Mouse (Mus musculus) limb, embryonic 10.5 days (tissue): ENCODE measurements around the gene Aldh1a3. TPM values are rescaled to one million over a fixed set of nuclear protein-coding genes. Genes with fewer than 3 reads are reported as not detected.

Experiments
- DNase-seq: peaks from one replicate; pipeline ENCODE4 v3.0.0-alpha.2; 2017; ENCODE audit warnings: low spot score
- H3K27ac ChIP-seq: fragments of 300-500 bp; sonication (generic); 2 replicates; pipeline ENCODE4 v1.5.1; 2016; ENCODE audit warnings: mild to moderate bottlenecking
- H3K27me3 ChIP-seq: fragments of 300-500 bp; sonication (generic); 2 replicates; pipeline ENCODE4 v1.6.1; 2016; ENCODE audit warnings: low read depth, mild to moderate bottlenecking; ENCODE audit not compliant: poor library complexity, severe bottlenecking
- H3K36me3 ChIP-seq: fragments of 300-500 bp; sonication (generic); 2 replicates; pipeline ENCODE4 v1.6.1; 2016; ENCODE audit warnings: mild to moderate bottlenecking, moderate library complexity
- H3K4me1 ChIP-seq: fragments of 300-500 bp; sonication (generic); 2 replicates; pipeline ENCODE4 v1.6.1; 2016
- H3K4me3 ChIP-seq: fragments of 300-500 bp; sonication (generic); 2 replicates; pipeline ENCODE4 v1.5.1; 2016; ENCODE audit warnings: mild to moderate bottlenecking, moderate library complexity
- H3K9me3 ChIP-seq: fragments of 300-500 bp; sonication (generic); replicated peaks from 2 replicates; pipeline ENCODE4 v1.6.1; 2016; ENCODE audit warnings: mild to moderate bottlenecking
- whole genome bisulfite sequencing: fragments of 180-500 bp; shearing (Covaris S2); methylation state at CpG from one replicate; pipeline ENCODE4 v1.1.7; 2016; 5-methylcytosine and 5-hydroxymethylcytosine counted together
- polyA plus RNA-seq: library from polyadenylated mRNA; unstranded; fragments of >200 nt; fragmentation: Nextera tagmentation; extraction: Ambion mirVana; gene quantifications from 2 replicates; pipeline ENCODE4 v1.2.1, GENCODE M21; 2016

The Aldh1a3 gene
- polyA plus RNA-seq, 1 experiment from 2014 or later, result 1.1 TPM

DNA sequence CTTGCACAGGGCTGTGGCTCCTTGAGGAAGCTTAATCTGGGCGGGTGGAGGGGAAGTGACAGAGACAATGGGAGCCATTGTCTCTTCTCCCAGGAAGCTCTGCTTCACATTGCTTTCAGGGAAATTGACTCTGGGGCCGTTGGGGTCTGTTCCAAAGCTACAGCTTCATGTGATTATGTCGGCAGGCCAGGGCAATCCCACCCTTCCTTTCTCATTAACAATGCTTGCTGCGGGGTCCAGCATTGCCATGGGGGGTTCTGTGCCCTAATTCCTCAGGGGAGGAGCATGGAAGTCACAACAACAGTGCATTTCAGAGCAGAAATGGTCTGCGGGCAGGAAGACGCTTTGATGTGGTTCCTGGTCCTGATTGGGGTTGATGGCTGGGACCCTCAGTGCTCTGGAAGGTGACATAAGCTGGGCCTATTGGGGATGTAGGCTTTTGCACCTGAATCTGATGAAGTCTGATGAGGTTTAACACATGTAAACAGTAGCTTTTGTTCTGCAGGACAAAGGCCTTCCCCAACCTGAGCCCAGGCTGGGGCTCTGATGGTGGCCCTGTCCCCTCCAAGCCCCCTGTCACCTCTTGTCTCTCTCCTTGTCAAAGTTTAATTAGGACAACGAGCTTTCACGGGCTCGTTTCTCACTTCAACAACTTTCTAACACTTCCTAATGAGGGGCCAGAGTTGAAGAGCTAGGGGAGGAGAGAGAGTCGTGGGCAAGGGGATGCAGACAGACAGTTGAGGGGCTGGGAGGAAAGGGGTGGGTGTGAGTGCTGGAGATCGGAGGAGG is 18.0 kb upstream of the Aldh1a3 start:
- Histone ChIP-seq H3K27ac (peak overlapping the region; percentile 57; the same call in 1 of the 2 replicates), H3K4me3 (no peak overlapping the region), H3K4me1 (peaks cover 41% of the 10 kb centered on the region), H3K27me3 (peaks cover 8% of the 10 kb centered on the region; the same call in 1 of the 2 replicates), H3K36me3 (no peaks in the 10 kb centered on the region), H3K9me3 (no peaks in the 10 kb centered on the region)
- 31% methylated on average over 11 of the region's 11 CpGs for WGBS
- no peak for DNase-seq

DNA sequence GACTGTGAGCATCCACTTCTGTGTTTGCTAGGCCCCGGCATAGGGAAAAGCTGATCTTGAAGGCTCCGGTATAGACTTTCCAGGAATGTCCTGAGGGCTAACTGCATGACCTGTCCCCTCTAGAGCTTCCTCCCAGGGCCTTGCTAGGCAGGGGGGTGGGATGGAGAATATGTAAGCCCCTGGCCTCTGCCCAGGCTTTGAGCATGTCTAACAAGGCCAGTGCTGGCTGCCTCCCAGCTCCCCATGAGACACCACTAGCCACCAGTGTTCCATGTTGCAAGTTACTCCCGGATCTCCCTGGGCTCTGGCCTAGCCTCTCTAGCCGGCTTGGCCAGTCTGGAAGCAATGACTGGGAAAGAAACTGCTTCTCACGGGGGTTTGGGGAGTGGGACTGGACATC is 17.4 kb upstream of the Aldh1a3 start:
- Histone ChIP-seq H3K9me3 (no peaks in the 10 kb centered on the region), H3K36me3 (no peaks in the 10 kb centered on the region), H3K27ac (peak overlapping the region; percentile 57), H3K27me3 (peaks cover 8% of the 10 kb centered on the region; the same call in 1 of the 2 replicates), H3K4me1 (peaks cover 35% of the 10 kb centered on the region), H3K4me3 (no peak overlapping the region)
- WGBS, result 76% methylated on average over 5 of the region's 5 CpGs
- DNase-seq, result no peak

DNA sequence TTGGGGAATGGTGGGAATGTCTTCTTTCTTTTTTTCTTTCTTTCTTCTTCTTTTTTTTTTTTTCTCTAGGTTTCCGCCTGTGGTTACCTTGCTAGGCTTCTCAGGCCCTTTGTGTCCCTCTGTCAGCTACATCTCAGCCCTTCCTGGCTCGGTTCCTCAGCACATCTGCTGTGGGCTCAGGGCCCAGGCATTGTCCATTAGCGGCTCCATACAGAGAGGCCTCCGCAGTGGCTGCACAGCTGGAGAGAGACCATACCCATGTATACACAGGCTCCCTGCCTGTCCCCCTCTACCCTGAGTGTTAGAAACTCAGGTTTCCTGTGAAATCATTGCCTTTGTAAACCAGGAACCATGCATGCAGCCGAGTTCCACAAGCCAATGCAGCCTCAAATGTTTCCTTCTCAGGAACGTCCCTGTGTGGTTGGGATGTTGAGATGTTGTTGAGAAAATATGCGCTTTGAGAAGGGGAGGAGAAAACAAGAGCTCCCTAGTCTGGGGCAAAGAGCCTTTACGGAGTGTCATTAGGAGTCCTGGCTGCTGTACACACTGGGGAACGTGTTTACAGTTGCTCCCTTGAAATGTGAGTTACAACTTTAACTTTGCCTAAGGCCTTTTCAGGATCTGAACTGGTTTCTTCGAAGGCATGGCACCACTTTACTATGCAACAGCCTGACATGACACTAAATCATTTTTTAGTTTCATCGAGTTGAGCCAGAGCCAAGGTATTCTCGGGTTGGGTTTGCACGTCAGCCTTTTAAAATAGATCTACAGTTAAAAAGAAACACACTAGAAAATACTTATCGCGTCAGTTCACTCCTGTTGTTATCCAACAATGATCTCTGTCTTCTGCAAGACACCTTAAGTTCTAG is 15.4 kb upstream of the Aldh1a3 start:
- H3K27me3 ChIP-seq, result peaks cover 3% of the 10 kb centered on the region; the same call in 1 of the 2 replicates
- H3K4me3 ChIP-seq, result no peak overlapping the region
- no peaks in the 10 kb centered on the region for H3K9me3 ChIP-seq
- peak overlapping the region; percentile 53 for H3K27ac ChIP-seq
- no peaks in the 10 kb centered on the region for H3K36me3 ChIP-seq
- H3K4me1 ChIP-seq, result peaks cover 25% of the 10 kb centered on the region
- no peak for DNase-seq
- 63% methylated on average over 15 of the region's 15 CpGs for WGBS

DNA sequence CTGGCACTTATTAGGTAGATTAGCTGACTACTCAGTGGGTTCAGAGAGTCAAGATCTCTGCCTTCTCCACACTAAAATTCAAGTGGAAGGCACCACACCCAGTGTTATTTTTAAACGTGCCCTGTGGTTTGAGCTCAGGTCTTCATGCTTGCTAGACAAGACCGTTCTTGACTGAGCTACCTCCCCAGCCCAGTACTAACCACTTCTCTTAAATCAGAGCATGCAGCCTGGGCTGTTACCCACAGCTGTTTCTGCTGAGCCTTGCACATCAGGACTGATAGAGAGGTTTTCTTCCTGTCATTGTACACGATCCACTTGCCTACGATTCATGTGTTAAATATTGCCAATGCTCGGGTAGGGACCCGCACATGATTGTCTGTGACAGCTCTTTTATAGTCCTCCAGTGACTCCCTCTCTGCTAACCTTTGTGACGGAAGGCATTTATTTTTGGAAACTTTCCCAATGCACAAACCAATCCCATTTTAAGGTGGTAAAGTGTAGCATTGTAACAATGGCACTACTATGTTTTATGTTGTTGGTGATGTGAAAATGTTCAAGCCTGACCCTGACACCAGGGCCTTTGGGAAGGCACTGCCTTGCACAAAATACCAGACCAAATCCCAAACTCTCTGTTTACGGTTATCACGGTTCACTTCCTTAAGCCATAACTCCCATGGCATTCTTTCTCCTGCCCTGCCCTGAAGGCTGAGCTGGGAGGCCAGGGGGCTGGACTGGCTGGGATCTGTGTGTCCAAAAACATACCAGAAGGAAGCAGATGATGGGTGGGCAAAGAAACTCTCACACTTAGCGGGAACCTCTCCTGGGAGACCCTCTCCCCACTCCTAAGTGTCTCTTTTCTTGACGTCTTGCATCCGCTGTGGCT is 11.7 kb upstream of the Aldh1a3 start:
- no peak overlapping the region for H3K4me3 ChIP-seq
- H3K27me3 ChIP-seq, result peaks cover 2% of the 10 kb centered on the region; the same call in 1 of the 2 replicates
- H3K27ac ChIP-seq, result no peak overlapping the region
- H3K4me1 ChIP-seq, result peaks cover 10% of the 10 kb centered on the region
- 83% methylated on average over 12 of the region's 12 CpGs for WGBS
- H3K9me3 ChIP-seq, result no peaks in the 10 kb centered on the region
- DNase-seq, result no peak
- no peaks in the 10 kb centered on the region for H3K36me3 ChIP-seq

DNA sequence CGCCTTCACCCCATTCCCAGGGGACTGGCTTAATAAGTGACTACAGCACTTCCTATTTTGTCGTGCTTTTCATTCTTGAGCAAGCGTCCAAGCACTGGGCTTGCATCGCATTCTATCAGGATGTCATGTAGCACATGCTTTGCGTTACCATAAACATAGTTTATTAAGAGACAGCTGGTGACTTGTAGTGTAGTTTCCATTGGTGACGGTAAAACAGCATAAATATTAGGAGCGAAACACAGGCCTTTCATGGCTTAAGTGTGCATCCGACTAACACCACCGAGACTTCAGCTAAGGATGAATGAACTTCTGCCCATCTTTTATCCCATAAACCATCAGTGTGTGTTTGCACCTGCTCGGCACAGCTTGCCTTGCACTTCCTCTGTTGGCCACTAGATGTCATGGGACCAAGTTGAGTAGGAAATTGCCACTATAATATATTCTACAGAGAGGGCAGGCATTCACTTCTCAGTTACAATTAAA is 7.2 kb upstream of the Aldh1a3 start:
- Histone ChIP-seq H3K4me1 (0 out of 2 replicates have a peak, but pooled peaks cover 3% of the 10 kb centered on the region), H3K27me3 (peaks cover 13% of the 10 kb centered on the region), H3K27ac (no peak overlapping the region), H3K36me3 (no peaks in the 10 kb centered on the region), H3K9me3 (no peaks in the 10 kb centered on the region), H3K4me3 (no peak overlapping the region)
- DNase-seq, result peak; percentile 66
- 54% methylated on average over 10 of the region's 10 CpGs for WGBS

DNA sequence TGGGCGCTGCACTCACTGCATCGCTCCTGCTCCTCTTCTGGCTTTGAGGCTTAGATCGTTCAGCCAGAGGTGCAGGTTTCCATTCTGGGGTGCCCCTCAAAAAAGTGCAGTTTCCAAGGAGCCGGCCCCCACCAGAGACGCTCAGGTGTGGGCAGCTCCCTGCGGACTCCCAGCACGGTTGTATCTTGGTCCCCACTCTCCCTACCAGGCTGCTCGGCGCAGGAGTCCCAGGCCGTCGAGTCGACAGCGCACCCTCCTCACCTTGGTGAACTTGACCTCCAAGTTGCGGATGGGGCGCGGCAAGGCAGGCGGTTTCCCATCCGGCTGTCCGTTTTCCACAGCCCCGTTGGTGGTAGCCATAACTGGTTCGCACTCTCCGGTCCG is 272 bp downstream of the Aldh1a3 start:
- no peak overlapping the region for H3K27ac ChIP-seq
- DNase-seq, result no peak
- H3K36me3 ChIP-seq, result no peaks in the 10 kb centered on the region
- H3K4me1 ChIP-seq, result peaks cover 19% of the 10 kb centered on the region
- H3K4me3 ChIP-seq, result peak overlapping the region; percentile 62
- H3K27me3 ChIP-seq, result peaks cover 80% of the 10 kb centered on the region
- WGBS, result under 1% methylated on average over 23 of the region's 23 CpGs
- no peaks in the 10 kb centered on the region for H3K9me3 ChIP-seq

DNA sequence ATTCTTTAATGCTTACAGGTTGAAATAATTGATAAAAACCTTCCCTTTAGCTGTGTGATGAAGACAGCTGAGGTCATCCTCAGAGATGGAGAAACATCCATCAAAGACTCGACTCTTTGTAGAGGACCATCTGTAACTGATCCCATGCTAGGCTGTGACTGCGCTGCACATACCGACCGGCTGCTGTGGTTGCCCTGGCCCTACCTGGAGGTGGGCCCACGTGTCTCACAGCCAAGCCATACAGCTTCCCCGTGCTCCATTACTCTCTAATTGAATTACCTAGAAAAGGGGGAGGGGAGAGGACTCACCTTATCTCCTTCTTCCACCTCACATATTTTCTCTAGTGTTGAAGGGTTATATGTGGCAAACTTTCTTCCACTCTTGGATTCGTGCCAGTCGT is 5.4 kb downstream of the Aldh1a3 start:
- no peak for DNase-seq
- Histone ChIP-seq H3K9me3 (no peaks in the 10 kb centered on the region), H3K4me3 (no peak overlapping the region), H3K27ac (no peak overlapping the region), H3K27me3 (peaks cover 64% of the 10 kb centered on the region), H3K4me1 (peaks cover 4% of the 10 kb centered on the region), H3K36me3 (no peaks in the 10 kb centered on the region)
- WGBS, result 76% methylated on average over 8 of the region's 8 CpGs

DNA sequence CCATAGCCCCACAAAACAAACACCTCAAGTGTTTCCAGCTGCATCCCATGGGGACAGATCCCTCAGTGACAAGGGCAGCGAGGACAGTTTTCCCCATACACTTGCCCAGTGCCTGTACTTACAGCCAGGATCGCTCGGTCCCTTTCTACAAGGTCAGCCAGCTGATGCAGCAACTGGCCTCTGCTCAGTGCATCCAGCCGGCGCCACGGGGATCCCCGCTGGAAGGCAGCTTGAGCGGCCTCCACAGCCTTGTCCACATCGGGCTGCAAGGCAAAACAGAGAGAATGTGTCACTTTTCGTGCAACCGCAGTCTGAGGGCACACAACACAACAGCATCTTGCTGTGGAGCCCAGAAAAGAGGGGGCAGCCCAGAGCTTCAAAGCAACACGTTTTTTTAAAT is 8.3 kb downstream of the Aldh1a3 start:
- H3K4me3 ChIP-seq, result no peak overlapping the region
- no peaks in the 10 kb centered on the region for H3K4me1 ChIP-seq
- H3K27ac ChIP-seq, result no peak overlapping the region
- H3K36me3 ChIP-seq, result no peaks in the 10 kb centered on the region
- WGBS, result 58% methylated on average over 12 of the region's 12 CpGs
- peaks cover 35% of the 10 kb centered on the region for H3K27me3 ChIP-seq
- H3K9me3 ChIP-seq, result no peaks in the 10 kb centered on the region
- no peak for DNase-seq

DNA sequence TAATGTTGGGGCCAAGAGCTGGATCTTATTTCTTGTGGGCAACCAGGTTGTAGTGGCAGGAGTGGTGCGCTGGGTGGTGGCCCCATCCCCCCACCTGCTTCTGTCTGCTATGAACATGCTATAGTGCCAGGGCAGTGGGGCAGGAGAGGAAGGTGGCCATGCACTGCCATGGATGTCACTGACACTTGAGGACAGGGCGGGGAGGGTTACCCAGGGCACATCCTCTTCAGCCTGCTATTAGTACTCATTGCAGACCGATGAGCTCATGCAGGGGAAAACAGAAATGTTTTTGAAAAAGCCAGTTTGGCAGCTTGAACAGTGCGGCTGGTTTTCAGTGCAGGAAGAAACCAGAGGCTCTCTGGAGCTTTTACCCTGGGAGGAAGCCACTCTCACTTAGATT is 10.5 kb downstream of the Aldh1a3 start:
- Histone ChIP-seq H3K4me3 (no peak overlapping the region), H3K27ac (no peak overlapping the region), H3K9me3 (no peaks in the 10 kb centered on the region), H3K36me3 (no peaks in the 10 kb centered on the region), H3K27me3 (peaks cover 21% of the 10 kb centered on the region), H3K4me1 (no peaks in the 10 kb centered on the region)
- no peak for DNase-seq
- 88% methylated on average over 4 of the region's 4 CpGs for WGBS

DNA sequence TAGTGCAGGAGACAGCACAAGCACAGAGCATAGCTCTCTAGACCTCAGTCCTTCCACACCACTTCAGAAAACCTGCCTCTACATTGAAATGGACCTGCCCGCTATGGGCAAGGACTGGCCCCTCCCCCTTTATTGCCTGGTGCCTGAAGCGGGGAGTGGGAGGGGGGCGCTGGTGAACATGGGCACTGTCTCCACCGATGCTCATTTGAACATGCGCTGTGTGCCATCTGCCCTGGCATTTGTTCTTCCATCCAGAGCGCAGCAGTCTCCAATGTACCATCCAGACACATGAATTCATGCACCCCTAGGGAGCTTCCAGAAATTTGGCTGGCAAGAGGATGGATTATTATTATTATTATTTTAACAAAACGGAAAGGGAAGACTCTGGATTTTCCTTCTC is 14.2 kb downstream of the Aldh1a3 start:
- 81% methylated on average over 7 of the region's 7 CpGs for WGBS
- Histone ChIP-seq H3K27ac (no peak overlapping the region), H3K36me3 (no peaks in the 10 kb centered on the region), H3K27me3 (0 out of 2 replicates have a peak, but pooled peaks cover 2% of the 10 kb centered on the region), H3K4me3 (no peak overlapping the region), H3K4me1 (peaks cover 8% of the 10 kb centered on the region), H3K9me3 (no peaks in the 10 kb centered on the region)
- no peak for DNase-seq

DNA sequence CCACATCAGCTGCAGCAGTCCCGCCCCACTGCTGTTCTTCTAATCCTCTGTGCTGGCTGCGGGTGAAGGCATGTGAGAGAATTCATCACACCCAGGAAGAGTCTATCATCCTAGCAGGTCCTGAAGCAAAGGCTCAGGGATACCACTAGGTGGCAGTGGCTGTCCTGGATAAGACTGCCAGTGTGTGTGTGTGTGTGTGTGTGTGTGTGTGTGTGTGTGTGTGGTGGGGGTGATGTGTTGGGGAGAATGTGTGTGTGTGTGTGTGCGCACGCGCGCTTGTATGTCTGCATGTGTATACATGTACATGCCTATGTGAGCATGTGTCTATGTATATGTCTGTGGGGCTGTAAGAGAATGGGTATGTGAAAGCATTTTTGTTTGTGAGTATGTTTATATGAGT is 17.9 kb downstream of the Aldh1a3 start:
- Histone ChIP-seq H3K4me1 (peaks cover 23% of the 10 kb centered on the region), H3K9me3 (no peaks in the 10 kb centered on the region), H3K27ac (no peak overlapping the region), H3K4me3 (no peak overlapping the region), H3K27me3 (peaks cover 10% of the 10 kb centered on the region; the same call in 1 of the 2 replicates), H3K36me3 (no peaks in the 10 kb centered on the region)
- WGBS, result 70% methylated on average over 6 of the region's 6 CpGs
- DNase-seq, result peak; percentile 60

DNA sequence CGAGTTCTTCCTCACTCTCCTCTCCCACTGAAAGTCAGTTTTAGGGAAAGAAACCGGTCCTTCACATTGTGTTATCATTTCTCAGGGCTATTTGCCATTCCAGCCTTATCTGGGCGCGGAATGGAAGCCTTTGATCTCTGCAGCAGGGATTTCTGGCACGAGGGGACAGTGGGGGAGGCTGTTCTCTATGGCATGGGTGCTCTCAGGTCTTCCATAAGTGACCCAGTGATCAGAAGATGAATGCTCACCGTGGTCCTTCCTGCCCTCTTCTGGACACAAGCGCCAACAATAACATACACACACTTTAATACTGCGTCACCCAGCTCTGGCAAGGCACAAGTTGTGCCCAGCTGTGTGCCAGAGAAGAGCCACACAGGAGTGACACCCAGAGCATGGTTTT is 20.3 kb downstream of the Aldh1a3 start:
- Histone ChIP-seq H3K36me3 (no peaks in the 10 kb centered on the region), H3K4me1 (peaks cover 30% of the 10 kb centered on the region), H3K27me3 (peaks cover 10% of the 10 kb centered on the region; the same call in 1 of the 2 replicates), H3K4me3 (no peak overlapping the region), H3K27ac (no peak overlapping the region), H3K9me3 (no peaks in the 10 kb centered on the region)
- no peak for DNase-seq
- WGBS, result 56% methylated on average over 8 of the region's 8 CpGs
